Mouse (Mus musculus) WW6 (cell line): ENCODE measurements around the gene Marcksl1.
A peak's percentile ranks its signal among the peaks of the same experiment; 100 is the strongest.
"Not testable (repeated sequence)": the region's sequence is repeated elsewhere in the genome, so short reads cannot be mapped to it uniquely, and the experiment has no call there.

Experiments
- DNase-seq: peaks from one replicate; pipeline ENCODE4 v3.0.0-alpha.2; 2013; ENCODE audit warnings: low read depth, low spot score

The Marcksl1 gene

GRCm38 (mm10) chr4:129509650-129510049 is 3.7 kb upstream of the Marcksl1 start:
- DNase-seq, result no peak

GRCm38 (mm10) chr4:129510723-129511412 is 2.5 kb upstream of the Marcksl1 start:
- no peak for DNase-seq

GRCm38 (mm10) chr4:129511413-129512096 is 1.8 kb upstream of the Marcksl1 start:
- no peak for DNase-seq

- DNase-seq, result no peak
Measured at GRCm38 (mm10) chr4:129513891-129514290, 510 bp downstream of the Marcksl1 start.

GRCm38 (mm10) chr4:129514300-129514898 is 1.0 kb downstream of the Marcksl1 start:
- no peak for DNase-seq

GRCm38 (mm10) chr4:129516925-129517324 is 3.5 kb downstream of the Marcksl1 start:
- DNase-seq, result no peak

GRCm38 (mm10) chr4:129518519-129518918 is 5.1 kb downstream of the Marcksl1 start:
- DNase-seq, result no peak

- no peak for DNase-seq
Measured at GRCm38 (mm10) chr4:129525338-129525737, 12.0 kb downstream of the Marcksl1 start.

GRCm38 (mm10) chr4:129525889-129526288 is 12.5 kb downstream of the Marcksl1 start:
- DNase-seq, result no peak

GRCm38 (mm10) chr4:129528901-129529300 is 15.5 kb downstream of the Marcksl1 start:
- not testable (repeated sequence) for DNase-seq

- DNase-seq, result no peak
Measured at GRCm38 (mm10) chr4:129540012-129540411, 26.6 kb downstream of the Marcksl1 start.

GRCm38 (mm10) chr4:129541868-129542591 is 28.6 kb downstream of the Marcksl1 start:
- no peak for DNase-seq

- peak; percentile 94 for DNase-seq
Measured at GRCm38 (mm10) chr4:129542592-129543141, 29.3 kb downstream of the Marcksl1 start, which contains the start of gene Hdac1. TSS of gene Hdac1 (minus strand) at chr4:129542713.

GRCm38 (mm10) chr4:129544106-129544505 is 30.7 kb downstream of the Marcksl1 start:
- no peak for DNase-seq

GRCm38 (mm10) chr4:129547631-129548030 is 34.2 kb downstream of the Marcksl1 start:
- DNase-seq, result not testable (repeated sequence)

- no peak for DNase-seq
Measured at GRCm38 (mm10) chr4:129549306-129549705, 35.9 kb downstream of the Marcksl1 start.

GRCm38 (mm10) chr4:129550295-129550694 is 36.9 kb downstream of the Marcksl1 start:
- DNase-seq, result no peak

- not testable (repeated sequence) for DNase-seq
Measured at GRCm38 (mm10) chr4:129554512-129554911, 41.1 kb downstream of the Marcksl1 start.

- DNase-seq, result no peak
Measured at GRCm38 (mm10) chr4:129555421-129555861, 42.1 kb downstream of the Marcksl1 start.

GRCm38 (mm10) chr4:129555862-129556531 is 42.6 kb downstream of the Marcksl1 start:
- no peak for DNase-seq
